In genomic region chr4:139833817-139834401, GRCm38 (mm10) we compare ENCODE assay signal across 10 mouse cellular contexts. TPM values are rescaled to one million over a fixed set of nuclear protein-coding genes. Genes with fewer than 3 reads are reported as not detected.
DNase-seq lines count a peak whose midpoint lies in the region; ATAC-seq and TF ChIP-seq lines count a peak whose summit lies in the region.
"Had no signal": no experiment of that assay in that cellular context is flagged by ENCODE, and none has a peak within 500 bp of the region (broad histone marks: within the 10 kb centered on the region; RNA-seq: fewer than 3 reads in every experiment).

No protein-coding gene starts in this region.

- TF ChIP-seq CTCF in stomach, postnatal 0 days (IDR thresholded peaks at IDR 0.05; ENCODE audit: low read depth): no peak

- H3K9me3 ChIP-seq in stomach, embryonic 14.5 days (ENCODE audit: control insufficient read depth, low read depth, low read length): no peaks in the 10 kb centered on the region
- no peaks in the 10 kb centered on the region for H3K9me3 ChIP-seq in stomach, postnatal 0 days (ENCODE audit: control insufficient read depth, low read length)
- H3K9me3 ChIP-seq in hindbrain, embryonic 10.5 days: no peaks in the 10 kb centered on the region
- H3K9me3 ChIP-seq in midbrain, embryonic 12.5 days: no peaks in the 10 kb centered on the region

- 5% methylated on average over 17 of the region's 17 CpGs for WGBS in stomach, embryonic 14.5 days
- WGBS in stomach, postnatal 0 days: 13% methylated on average over 17 of the region's 17 CpGs
- under 1% methylated on average over 17 of the region's 17 CpGs for WGBS in hindbrain, embryonic 10.5 days
- WGBS in midbrain, embryonic 12.5 days: 2% methylated on average over 17 of the region's 17 CpGs

- no peak overlapping the region for H3K27ac ChIP-seq in stomach, embryonic 14.5 days (ENCODE audit: low read length)
- no peak overlapping the region for H3K27ac ChIP-seq in stomach, postnatal 0 days (replicated peaks)
- H3K27ac ChIP-seq in hindbrain, embryonic 10.5 days: peak overlapping the region; percentile 94
- peak overlapping the region; percentile 91 for H3K27ac ChIP-seq in midbrain, embryonic 12.5 days (replicated peaks)
- H3K27ac ChIP-seq: layer of hippocampus, adult 2 months had no signal

- no peak for DNase-seq in stomach, postnatal 0 days (ENCODE audit: low spot score)
- DNase-seq in hindbrain, embryonic 10.5 days (ENCODE audit: low spot score): peak; percentile 55
- no peak for DNase-seq in urinary bladder, postnatal 14 days (ENCODE audit: low spot score)
- DNase-seq in frontal cortex, postnatal 14 days (ENCODE audit: low spot score in 2 of 2): no peak
- DNase-seq: cerebellum, adult 11 months; lung, adult 18-20 months had no signal

- H3K4me3 ChIP-seq in stomach, embryonic 14.5 days (ENCODE audit: low read depth, low read length): no peak overlapping the region
- H3K4me3 ChIP-seq in stomach, postnatal 0 days (ENCODE audit: low read depth, low read length): no peak overlapping the region
- peak overlapping the region; percentile 67 for H3K4me3 ChIP-seq in hindbrain, embryonic 10.5 days
- H3K4me3 ChIP-seq in midbrain, embryonic 12.5 days: peak overlapping the region; percentile 54
- H3K4me3 ChIP-seq: layer of hippocampus, adult 2 months had no signal

- H3K27me3 ChIP-seq in stomach, embryonic 14.5 days (ENCODE audit: control insufficient read depth, insufficient read depth, low read length): peaks cover 87% of the 10 kb centered on the region
- H3K27me3 ChIP-seq in stomach, postnatal 0 days (ENCODE audit: control insufficient read depth, insufficient read depth, low read length): peaks cover 25% of the 10 kb centered on the region
- H3K27me3 ChIP-seq in hindbrain, embryonic 10.5 days (ENCODE audit: insufficient read depth, poor library complexity, severe bottlenecking): peaks cover 100% of the 10 kb centered on the region
- peaks cover 96% of the 10 kb centered on the region for H3K27me3 ChIP-seq in midbrain, embryonic 12.5 days

- peak overlapping the region; percentile 16; the same call in 1 of the 2 replicates for H3K4me2 ChIP-seq in stomach, embryonic 14.5 days (replicated peaks; ENCODE audit: low read depth, low read length)
- H3K4me2 ChIP-seq in stomach, postnatal 0 days (replicated peaks; ENCODE audit: low read depth): no peak overlapping the region
- H3K4me2 ChIP-seq in midbrain, embryonic 12.5 days (replicated peaks): peak overlapping the region; percentile 61

- TF ChIP-seq EP300 in stomach, postnatal 0 days (optimal IDR thresholded peaks at IDR 0.05): no peak

- no peak overlapping the region for H3K9ac ChIP-seq in stomach, embryonic 14.5 days (replicated peaks; ENCODE audit: low read depth, low read length)
- H3K9ac ChIP-seq in stomach, postnatal 0 days (ENCODE audit: low read length): no peak overlapping the region
- H3K9ac ChIP-seq in midbrain, embryonic 12.5 days (replicated peaks): peak overlapping the region; percentile 84; the same call in 1 of the 2 replicates

- no peak for ATAC-seq in stomach, embryonic 14.5 days (ENCODE audit: insufficient number of reproducible peaks, insufficient read depth, low FRiP score, low read depth)
- no peak for ATAC-seq in stomach, postnatal 0 days (ENCODE audit: low FRiP score, low TSS enrichment)
- ATAC-seq in midbrain, embryonic 12.5 days (ENCODE audit: low FRiP score, low read depth): peak; percentile 23; the same call in 1 of the 2 replicates
- ATAC-seq in inflammation-experienced regulatory T-cells, adult 6 months: no peak

- H3K4me1 ChIP-seq in stomach, embryonic 14.5 days (ENCODE audit: control insufficient read depth, insufficient read depth, low read length): no peaks in the 10 kb centered on the region
- H3K4me1 ChIP-seq in stomach, postnatal 0 days (replicated peaks; ENCODE audit: control insufficient read depth, insufficient read depth): no peaks in the 10 kb centered on the region
- peaks cover 98% of the 10 kb centered on the region for H3K4me1 ChIP-seq in hindbrain, embryonic 10.5 days (replicated peaks)
- peaks cover 74% of the 10 kb centered on the region for H3K4me1 ChIP-seq in midbrain, embryonic 12.5 days

- H3K36me3 ChIP-seq in stomach, embryonic 14.5 days (ENCODE audit: control insufficient read depth, insufficient read depth, low read length): no peaks in the 10 kb centered on the region
- H3K36me3 ChIP-seq in stomach, postnatal 0 days (ENCODE audit: control insufficient read depth, insufficient read depth, low read length): no peaks in the 10 kb centered on the region
- peaks cover 6% of the 10 kb centered on the region for H3K36me3 ChIP-seq in hindbrain, embryonic 10.5 days
- no peaks in the 10 kb centered on the region for H3K36me3 ChIP-seq in midbrain, embryonic 12.5 days

RNA-seq across cellular contexts. Expression of gene Pax7, which starts 0.6 kb away (rescaled TPM):
- polyA plus RNA-seq in stomach, embryonic 14.5 days (2014; fragmentation: Nextera tagmentation; extraction: Ambion mirVana): 0.10 TPM in 1 of 2 replicates, not detected in the other
- polyA plus RNA-seq in stomach, postnatal 0 days (2015; fragmentation: Nextera tagmentation; extraction: Ambion mirVana): 0.02 TPM in 1 of 2 replicates, not detected in the other
- 2.3 and 2.6 TPM in 2 replicates for polyA plus RNA-seq in hindbrain, embryonic 10.5 days (2016; fragmentation: Nextera tagmentation; extraction: Ambion mirVana)
- polyA plus RNA-seq in midbrain, embryonic 12.5 days (2016; fragmentation: Nextera tagmentation; extraction: Ambion mirVana): 4.4 and 5.7 TPM in 2 replicates
- polyA plus RNA-seq in inflammation-experienced regulatory T-cells, adult 6 months (2017; shearing (Covaris generic)): not detected

Comparison
In these comparisons a context has a peak if more than half of its experiments do, and no peak if none do; other contexts are left out.
1. H3K27ac ChIP-seq: peak in hindbrain, embryonic 10.5 days (single experiment) and midbrain, embryonic 12.5 days (single experiment); none in stomach, embryonic 14.5 days (single experiment) and stomach, postnatal 0 days (single experiment).
2. H3K4me3 ChIP-seq: peak in hindbrain, embryonic 10.5 days (single experiment) and midbrain, embryonic 12.5 days (single experiment); none in stomach, embryonic 14.5 days (single experiment) and stomach, postnatal 0 days (single experiment).